Mouse (Mus musculus) neutrophil, adult 5-6 weeks (primary cell): ENCODE results near the gene Coro2b. TPM values are rescaled to one million over a fixed set of nuclear protein-coding genes. Genes with fewer than 3 reads are reported as not detected.

ENCODE experiments used
- ATAC-seq: fragments of 151-379, 151-347 bp; 2 replicates; pipeline ENCODE4 v1.8.0; 2017; ENCODE audit warnings: mild to moderate bottlenecking, moderate TSS enrichment; ENCODE audit not compliant: insufficient number of reproducible peaks, poor library complexity, low FRiP score, severe bottlenecking; ENCODE audit errors: extremely low read depth
- total RNA-seq: library from RNA; stranded (forward); fragments of 200-1000 nt; gene quantifications from 2 replicates; pipeline ENCODE4 v1.2.3, GENCODE M21; 2017

The Coro2b gene
- total RNA-seq, 1 experiment from 2014 or later, result not detected

DNA sequence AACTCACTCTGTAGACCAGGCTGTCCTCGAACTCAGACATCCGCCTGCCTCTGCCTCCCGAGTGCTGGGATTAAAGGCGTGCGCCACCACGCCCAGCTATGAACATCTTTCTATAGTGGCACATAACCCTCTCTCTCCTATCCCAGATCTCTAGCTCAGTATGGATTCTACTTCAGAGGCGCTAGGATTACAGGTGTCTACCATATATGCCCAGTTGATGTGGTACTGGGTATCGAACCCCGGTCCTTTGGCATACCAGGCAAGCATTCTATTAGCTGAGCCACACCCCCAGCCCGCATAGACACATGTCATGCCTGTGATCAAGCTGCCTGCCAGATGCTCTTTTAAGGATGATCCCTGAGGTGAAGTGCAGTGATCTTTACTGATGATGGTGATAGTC lies 113.0 kb downstream of the Coro2b start:
- no peak for ATAC-seq

DNA sequence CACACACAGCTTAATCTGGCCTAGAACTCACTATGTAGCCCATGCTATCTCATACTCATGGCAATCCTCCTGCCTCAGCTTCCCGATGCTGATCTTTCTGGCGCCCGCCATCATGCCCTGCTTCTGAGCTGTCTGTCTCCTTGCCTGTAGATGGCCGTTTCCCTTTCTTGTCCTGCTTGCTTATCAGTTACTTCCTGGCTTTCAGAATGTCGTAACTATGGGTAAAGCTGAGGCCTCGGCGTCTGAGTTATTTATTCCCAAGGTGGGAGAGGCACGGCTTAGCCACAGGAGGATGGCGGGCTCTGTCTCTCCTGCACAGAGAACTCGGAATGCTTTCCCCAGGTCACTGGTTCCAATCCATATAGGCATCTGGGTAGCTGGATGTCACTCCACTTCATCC lies 113.9 kb downstream of the Coro2b start:
- no peak for ATAC-seq

DNA sequence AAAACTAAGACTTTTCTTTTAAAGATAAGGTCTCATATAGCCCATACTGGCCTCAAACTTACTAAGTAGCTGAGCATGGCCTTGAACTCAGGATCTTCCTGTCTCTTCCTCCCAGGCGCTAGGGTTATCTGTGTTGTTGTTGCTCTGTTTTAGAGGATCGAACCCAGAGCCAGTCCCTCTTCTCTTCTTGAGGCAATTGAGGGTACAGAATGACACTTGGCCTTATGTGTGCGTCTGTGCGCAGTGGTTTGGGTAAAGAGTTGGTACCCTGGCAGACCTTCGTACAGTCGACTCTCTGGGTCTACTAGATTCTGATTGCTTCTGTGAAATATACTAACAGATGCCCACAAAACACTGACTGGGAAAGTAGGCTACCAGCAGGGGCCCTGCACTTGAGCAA lies 114.9 kb downstream of the Coro2b start:
- ATAC-seq, result no peak

DNA sequence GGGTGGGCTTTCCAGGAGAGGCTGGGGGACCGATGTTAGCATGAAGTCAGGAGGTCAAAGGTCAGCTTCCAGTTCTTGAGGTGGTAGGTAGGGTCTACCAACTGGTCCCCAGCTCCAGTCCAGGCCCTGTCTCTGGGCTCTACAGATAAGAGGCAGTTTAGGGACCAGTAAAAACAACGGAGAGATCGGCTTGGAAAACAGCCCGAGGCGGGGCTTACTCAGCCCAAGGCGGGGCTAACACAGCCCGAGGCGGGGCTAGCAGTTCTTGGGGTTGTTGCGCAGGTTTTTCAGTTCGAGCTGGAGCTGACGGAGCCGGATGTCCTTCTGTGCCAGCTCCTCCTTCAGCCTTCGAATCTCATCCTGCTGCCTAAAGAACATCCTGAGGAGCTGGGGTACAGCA lies 115.8 kb downstream of the Coro2b start:
- ATAC-seq, result peak; percentile 32; the same call in 1 of the 2 replicates

DNA sequence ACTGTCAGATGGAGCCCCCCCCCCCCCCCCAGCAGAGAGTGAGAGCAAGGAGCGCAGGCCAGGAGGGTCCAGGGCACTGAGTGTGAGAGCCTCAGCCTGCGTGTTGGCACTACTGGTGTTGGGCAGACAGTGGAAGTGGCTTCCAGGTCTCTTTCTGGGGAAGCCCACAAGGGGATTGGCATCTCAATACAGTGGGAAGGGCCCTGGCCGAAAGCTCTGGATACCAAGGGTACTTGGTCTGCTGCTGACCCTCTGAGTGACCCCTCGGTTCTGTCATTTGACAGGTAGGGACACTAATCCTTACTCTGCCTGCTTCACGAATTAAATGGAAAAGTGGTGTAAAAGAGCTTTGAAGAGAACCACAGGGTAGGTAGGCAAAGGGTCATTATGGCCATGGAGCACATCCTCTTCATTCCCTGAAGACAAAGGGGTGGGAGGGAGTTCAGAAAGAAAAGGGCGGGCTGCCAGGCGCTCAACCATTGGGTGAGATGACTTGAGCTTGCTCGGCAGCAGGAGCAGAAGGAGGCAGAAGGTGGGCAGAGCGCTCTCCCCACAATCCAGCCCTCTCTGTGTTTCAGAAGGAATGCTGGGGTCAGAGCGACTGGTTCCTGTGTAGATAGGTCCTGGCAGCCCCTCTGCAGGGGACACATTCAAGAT lies 116.5 kb downstream of the Coro2b start:
- ATAC-seq, result no peak

DNA sequence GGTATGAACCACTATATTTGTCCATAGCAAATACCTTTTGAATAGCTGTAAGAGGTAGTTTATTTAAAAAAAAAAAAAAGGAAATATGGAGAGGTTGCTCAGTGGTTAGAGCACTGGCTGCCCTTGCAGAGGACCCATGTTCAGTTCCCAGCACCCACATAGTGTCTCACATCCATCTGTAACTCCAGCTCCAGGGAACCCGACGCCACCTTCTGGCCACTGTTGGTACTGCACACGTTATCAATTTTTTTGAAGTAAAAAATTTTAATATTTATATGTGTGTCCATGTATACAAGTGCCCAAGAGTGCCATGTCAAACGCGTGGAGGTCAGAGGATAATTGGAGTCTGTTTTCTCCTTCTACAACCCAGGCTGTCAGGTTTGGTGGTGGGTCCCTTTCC lies 118.1 kb downstream of the Coro2b start:
- no peak for ATAC-seq

DNA sequence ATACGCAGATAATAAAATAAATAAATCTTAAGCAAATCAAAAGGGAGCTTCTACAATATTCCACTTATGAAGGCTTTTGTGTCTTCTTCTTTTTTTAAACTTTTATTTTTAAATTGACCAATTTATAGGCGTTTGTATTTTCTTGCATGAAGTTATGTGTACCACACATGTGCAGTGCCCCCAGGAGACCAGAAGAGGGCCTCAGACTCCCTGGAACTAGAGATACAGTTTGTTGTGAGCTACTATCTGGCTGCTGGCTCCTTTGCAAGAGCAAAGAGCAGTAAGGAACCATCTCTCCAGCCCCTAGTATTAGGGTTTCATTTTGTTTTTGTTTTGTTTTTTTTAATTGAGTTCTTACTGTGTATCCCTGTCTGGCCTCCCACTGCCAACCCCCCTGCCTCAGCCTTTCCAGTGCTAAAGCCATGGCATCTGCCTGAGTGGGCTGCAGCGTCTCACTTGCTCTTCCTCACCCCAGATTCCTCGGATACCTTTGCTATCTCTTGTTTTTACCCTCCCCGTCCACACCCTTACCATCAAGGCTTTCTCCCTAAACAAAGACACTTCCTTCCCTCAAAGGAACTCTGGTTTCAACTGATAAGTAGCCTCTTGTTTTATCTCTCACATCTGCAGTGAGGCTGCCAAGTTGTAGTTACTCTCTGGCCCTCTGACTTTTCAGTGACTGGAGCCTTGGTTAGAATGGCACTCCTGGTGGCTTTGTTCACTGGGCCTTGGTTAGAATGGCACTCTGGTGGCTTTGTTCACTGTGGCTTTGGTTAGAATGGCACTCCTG lies 129.3 kb downstream of the Coro2b start:
- ATAC-seq, result no peak

DNA sequence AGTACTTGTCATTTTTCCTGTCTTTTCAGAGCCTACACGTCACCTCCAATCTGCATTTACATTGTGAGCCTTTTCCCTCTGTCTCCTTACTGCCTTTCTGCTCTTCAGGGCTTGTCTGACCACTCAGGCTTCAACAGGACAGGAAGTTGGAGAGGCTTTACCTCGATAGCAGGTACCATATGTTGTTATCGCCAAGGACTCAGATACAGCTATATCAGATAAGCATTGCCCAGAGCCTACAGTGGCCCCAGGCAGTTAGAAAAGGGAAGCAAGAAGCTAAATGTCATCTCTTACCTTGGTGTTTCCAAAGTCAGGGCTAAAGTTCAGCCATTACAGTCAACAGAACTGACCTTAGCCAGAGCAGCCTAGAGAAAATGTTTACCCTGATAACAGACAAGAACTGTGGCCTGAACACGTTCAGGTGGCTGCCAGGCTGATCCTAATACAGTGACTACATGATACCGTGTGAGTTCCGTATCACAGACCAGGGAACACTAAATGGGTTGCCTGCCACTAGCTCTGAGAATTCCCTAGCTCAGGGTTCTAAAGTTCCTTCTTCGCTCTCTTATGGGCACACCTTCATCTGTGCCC lies 130.3 kb downstream of the Coro2b start:
- no peak for ATAC-seq

DNA sequence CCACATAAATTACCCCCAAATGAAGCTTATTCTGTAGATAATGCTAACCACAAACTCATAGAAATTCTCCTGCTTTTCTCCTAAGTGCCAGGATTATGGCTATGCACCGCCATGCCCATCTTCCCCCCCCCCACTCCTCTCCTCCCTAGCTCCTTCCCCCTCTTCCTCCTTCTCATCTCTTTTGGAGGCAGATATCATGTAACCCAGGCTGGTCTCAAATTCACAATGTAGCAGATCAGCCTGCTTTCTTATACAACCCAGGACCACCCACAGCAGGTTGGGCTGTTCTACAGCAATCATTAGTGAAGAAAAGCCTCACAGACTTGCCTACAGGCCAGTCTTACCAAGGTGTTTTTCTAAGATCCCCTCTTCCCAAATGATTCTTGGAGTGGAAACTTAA lies 135.3 kb downstream of the Coro2b start:
- ATAC-seq, result no peak

DNA sequence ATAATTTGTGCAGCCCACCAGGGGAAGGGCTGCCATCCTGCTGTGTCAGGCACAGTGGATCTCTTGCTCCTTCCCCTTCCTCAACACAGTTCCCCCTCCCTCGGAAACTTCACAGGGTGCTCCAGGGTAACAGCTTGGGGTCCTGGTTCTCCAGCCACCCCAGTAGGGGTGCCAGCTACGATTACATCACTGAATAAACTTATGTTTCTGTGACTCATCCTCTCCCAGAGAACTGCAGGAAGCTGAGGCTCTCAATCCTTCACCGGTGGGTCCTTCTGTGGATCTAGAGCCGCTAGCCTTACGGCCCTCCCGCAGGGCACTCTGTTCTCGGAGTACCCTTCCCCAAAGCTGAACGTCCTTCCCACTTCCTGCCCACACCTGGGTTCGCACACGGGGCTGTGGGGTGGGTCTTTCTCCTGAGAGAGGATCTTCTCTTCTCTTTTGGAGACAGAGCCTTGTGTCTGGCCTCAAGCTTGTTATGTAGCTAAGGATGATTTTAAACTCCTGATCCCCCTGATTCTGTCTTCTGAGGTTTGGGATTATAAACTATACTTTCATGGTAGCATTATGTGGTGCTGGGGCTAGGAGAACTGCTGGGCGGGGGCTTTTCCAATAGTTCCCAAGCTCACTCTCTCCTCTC lies 136.2 kb downstream of the Coro2b start:
- ATAC-seq, result no peak

DNA sequence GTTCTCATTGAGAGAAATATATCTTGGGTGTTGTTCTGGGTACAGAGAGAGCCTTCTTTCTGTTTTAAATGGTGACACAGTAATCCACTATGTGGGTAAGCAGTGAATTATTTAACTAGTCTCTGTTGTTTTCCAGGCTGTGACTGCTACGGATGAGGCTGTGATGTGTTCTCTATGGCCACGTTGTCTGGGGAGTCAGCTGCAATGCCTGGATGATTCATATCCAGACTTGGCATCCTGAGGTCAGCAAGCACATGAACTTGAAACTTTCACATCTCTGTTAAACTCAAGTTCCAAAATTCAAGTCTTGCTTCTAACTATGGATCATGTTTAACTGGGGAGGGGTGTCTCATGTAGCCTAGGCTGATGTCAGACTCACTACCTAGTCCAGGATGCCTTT lies 142.7 kb downstream of the Coro2b start:
- no peak for ATAC-seq

DNA sequence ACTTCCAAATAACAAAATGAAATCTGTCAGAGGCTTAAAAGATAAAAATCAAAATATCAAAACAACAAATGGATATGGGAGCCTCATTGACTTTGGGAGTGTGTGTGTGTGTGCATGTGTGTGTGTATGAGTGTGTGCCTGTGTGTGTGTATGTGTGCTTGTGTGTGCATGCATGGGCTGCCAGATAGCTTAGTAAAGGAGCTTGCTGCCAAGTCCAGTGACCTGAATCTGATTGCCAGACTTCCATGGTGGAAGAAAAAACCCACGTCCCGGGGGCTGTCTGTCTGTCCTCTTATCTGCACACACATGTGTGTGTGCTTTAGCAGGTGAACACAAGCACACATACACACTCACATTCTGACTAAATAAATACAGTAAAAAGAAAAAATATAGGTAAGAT lies 143.3 kb downstream of the Coro2b start:
- no peak for ATAC-seq

DNA sequence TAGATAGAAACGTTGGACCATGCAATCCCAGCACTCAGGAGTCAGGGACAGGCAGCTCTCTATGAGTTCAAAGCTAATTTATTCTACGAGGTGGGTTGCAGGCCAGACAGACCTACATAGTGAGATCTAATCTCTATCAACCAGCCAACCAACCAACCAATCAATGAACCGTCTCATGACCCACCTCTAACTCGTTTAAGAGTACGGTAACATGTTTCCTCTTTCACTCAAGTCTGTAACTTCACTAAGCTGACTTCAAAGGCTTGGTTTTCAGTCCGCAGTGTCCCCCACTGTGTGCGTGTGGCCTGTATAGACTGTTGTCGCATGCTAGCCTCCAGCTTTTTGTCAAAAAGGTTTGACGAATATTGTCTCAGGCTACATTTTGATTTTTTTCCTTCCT lies 147.1 kb downstream of the Coro2b start:
- ATAC-seq, result no peak

DNA sequence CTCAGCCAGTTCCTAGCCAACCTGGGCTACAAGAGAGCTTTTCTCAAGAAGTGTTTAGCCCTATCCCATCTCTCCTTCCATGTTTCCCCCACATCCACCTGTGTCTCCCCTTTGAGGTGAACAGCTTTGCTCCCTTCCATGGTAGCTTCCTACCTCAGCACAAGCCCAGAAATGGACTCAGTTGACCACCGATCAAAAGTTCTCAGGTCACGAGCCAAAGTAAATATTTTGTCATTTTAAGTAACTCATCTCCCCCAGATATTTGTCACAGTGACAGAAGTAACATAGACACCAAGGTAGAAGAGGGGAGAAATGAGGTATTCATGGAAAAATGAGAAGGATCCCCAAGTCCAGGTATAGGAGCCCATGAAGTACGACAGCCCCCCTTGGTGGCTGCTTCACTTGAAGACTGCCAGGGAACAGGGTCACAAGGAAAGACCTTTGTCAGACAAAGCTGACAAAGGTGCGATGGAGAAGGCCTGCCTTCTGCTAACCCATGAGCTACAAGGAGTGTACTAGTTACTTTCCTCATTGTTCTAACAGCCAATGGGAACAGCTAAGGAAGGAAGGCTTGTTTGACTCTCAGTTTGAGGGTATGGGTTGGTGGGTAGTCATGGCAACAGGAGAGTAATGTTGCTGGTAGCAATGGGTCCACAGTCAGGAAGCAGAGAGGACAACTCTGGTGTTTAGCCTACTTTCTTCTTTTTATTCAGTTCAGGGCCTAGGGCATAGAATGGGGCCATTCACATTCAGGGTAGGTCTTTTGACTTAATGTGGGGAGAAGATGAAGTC lies 150.9 kb downstream of the Coro2b start:
- no peak for ATAC-seq

DNA sequence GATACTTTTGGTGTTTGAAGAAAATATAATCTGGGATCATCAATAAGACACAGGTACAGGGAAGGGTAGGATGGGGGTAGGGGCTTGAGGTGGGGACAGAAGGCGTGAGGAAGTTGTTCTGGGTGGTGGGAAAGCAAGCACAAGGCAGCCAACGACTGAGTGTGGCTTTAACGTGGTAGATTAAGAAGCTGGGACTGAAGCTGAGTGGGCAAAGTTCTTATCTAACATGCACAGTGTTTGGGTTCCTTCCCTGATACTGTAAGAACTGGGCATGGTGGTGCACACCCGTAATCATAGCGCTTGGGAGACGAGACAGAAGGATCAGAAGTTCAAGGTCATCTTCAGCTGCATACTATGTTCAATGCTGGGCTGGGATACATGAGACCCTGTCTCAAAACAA lies 151.8 kb downstream of the Coro2b start:
- ATAC-seq, result no peak

DNA sequence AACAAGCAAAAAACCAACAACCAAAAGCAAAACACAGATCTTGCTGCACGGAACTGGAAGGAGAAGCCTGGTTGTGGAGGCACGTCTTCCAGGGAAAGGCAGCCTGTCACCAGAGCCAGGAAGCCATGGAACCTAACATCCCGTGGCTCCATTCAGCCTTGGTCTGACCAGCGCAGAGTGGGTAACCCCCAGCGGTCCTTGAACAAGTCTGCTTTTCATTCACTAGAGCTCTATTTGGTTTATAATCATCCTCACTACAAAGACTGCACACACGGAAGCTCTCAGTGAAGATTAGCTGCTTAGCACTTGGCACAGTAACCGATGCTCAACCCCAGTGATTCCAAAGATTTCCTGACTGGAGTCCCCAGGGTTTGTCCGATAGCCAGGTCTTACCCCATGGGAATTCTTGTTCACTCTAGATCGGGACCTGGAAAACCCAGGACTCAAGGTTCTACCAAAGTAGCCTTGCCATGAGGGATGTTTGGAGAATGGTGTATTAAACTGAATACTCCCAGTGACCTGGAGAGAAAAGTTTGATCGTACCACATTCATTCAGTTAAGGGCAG lies 154.2 kb downstream of the Coro2b start:
- no peak for ATAC-seq

DNA sequence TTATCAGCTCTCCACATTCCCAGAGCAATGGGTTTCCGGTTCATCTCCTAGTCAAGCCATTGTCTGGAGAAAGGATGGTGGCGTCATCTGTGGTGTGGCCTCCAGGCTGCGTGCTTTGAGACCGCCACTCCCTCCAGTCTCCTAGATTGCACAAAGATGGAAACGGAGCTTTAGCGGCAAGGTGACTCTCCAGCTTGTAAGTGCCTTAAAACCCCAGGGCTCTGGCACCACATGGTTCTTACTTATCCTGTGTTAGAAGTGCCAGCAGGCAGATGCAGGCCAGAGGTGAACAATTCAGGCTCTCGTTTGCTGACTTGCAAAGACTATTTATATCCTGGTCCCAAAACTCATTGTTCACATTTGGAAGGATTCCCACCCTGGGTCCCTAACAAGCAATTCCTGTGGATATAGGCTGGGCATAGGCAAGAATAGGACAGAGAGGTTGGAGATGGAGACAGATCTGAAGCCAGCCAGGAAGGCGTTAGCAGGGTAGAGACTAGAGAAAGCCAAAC lies 155.4 kb downstream of the Coro2b start:
- no peak for ATAC-seq

DNA sequence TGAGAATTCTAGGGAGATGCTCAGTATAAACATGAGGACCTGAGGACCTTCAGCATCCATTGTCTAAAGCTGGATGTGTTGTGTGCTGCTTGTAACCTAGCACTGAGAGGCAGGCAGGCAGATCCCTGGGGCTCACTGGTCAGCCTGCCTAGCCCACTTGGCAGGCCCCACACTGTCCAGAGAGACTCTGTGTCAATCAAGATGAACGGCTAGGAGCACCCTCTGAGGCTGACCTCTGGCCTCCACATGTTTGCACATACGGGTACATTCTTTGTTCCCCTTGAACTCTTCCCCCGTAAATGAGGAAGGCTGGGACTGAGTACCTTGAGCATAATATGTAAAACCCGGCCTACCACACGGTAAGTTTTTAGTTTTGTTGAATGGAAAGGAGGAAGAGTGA lies 156.5 kb downstream of the Coro2b start:
- ATAC-seq, result no peak

DNA sequence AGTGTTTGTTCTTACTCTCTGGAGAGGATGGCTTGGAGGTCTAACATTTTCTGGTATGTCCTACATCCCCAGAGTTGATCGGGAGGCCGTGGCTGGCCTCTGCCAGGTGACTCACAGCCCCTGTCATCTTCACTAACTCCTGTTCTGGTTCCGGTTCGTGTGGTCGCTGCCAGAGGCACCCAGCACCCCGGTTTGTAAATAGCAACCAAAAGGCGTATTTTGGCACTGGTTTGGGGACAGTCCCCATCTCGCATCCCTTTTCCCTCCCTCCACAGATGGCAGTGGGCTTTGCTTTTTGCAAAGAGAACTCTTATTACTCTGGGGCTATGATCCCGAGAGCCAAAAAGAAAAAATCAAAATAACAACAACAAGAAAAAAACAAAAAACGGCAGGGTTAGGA lies 158.9 kb downstream of the Coro2b start:
- ATAC-seq, result no peak
